Mouse (Mus musculus): ENCODE results near the gene Efcab1. TPM values are rescaled to one million over a fixed set of nuclear protein-coding genes. Genes with fewer than 3 reads are reported as not detected.
"Not testable (repeated sequence)": the region's sequence is repeated elsewhere in the genome, so short reads cannot be mapped to it uniquely, and the experiment has no call there.

Efcab1 gene
- polyA plus RNA-seq (2011; ENCODE audit: insufficient read length, low read depth, missing spikeins) = 0.18 and 0.84 TPM in 2 replicates

GRCm38 (mm10) chr16:14906393-14907100 lies at the start of gene Efcab1:
Gene Efcab1 (plus strand): TSS chr16:14906606.
- Histone ChIP-seq H3K4me1 (ENCODE audit: control insufficient read depth, insufficient read depth, low read length) (no peaks in the 10 kb centered on the region), H3K27ac (ENCODE audit: insufficient read depth, low read length) (no peak within 1 kb of the TSS), H3K4me3 (ENCODE audit: insufficient read depth, low read length) (no peak within 1 kb of the TSS)
- no peak for TF ChIP-seq POLR2A (IDR thresholded peaks at IDR 0.05; ENCODE audit: low read depth, low read length)

DNA sequence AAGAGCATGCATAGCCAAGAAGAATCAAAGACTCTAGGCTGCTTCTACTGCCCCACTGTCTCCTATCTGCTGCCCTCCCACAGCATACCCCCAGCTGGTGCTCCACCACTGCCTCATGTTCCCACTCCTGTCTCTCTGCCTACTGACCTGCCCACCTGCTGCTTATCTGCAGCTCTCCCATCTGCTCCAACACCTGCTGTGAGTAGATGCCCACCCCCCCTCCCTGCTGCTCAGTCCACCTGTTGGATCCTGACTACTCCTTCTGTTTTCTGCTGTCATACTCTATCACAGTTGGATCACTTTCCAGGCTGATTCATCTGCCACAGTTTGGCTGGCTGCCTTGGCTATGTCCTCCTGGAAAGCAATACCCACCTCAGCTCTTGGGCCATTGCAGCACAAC lies 47.0 kb upstream of the Efcab1 start:
- H3K4me3 ChIP-seq (ENCODE audit: insufficient read depth, low read length) = no peak overlapping the region
- H3K4me1 ChIP-seq (ENCODE audit: control insufficient read depth, insufficient read depth, low read length) = no peaks in the 10 kb centered on the region
- H3K27ac ChIP-seq (ENCODE audit: insufficient read depth, low read length) = no peak overlapping the region
- TF ChIP-seq POLR2A (IDR thresholded peaks at IDR 0.05; ENCODE audit: low read depth, low read length) (no peak), CTCF (IDR thresholded peaks at IDR 0.05; ENCODE audit: borderline replicate concordance, insufficient read depth, low read length) (no peak)

GRCm38 (mm10) chr16:14884916-14885315 lies 21.5 kb upstream of the Efcab1 start:
- Histone ChIP-seq H3K27ac (ENCODE audit: insufficient read depth, low read length) (peak overlapping the region; percentile 95), H3K4me3 (ENCODE audit: insufficient read depth, low read length) (no peak overlapping the region), H3K4me1 (ENCODE audit: control insufficient read depth, insufficient read depth, low read length) (peaks cover 5% of the 10 kb centered on the region; the same call in 1 of the 2 replicates)
- no peak for TF ChIP-seq POLR2A (IDR thresholded peaks at IDR 0.05; ENCODE audit: low read depth, low read length)
- no peak for TF ChIP-seq CTCF (IDR thresholded peaks at IDR 0.05; ENCODE audit: borderline replicate concordance, insufficient read depth, low read length)

DNA sequence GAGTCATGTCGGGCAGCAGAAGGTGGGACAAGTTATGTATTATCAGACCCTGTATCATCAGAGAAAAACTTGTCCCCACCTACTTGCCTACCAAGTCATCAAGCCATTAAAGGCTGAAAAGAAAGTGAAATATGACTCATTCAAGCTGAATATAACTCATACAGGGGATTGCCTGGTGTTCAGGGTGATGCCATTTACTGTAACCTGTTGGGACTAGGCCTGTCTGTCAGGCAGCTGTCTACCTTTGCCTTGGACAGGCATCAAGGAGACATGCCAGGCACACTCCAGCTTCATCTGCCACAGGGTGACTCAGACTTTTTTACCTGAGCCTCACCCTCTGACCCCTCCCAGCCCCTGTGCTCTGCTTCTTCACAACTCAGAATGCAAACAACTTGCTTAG lies 21.0 kb upstream of the Efcab1 start:
- TF ChIP-seq CTCF (IDR thresholded peaks at IDR 0.05; ENCODE audit: borderline replicate concordance, insufficient read depth, low read length) (no peak), POLR2A (IDR thresholded peaks at IDR 0.05; ENCODE audit: low read depth, low read length) (no peak)
- peaks cover 5% of the 10 kb centered on the region; the same call in 1 of the 2 replicates for H3K4me1 ChIP-seq (ENCODE audit: control insufficient read depth, insufficient read depth, low read length)
- H3K27ac ChIP-seq (ENCODE audit: insufficient read depth, low read length) = peak overlapping the region; percentile 95
- no peak overlapping the region for H3K4me3 ChIP-seq (ENCODE audit: insufficient read depth, low read length)

DNA sequence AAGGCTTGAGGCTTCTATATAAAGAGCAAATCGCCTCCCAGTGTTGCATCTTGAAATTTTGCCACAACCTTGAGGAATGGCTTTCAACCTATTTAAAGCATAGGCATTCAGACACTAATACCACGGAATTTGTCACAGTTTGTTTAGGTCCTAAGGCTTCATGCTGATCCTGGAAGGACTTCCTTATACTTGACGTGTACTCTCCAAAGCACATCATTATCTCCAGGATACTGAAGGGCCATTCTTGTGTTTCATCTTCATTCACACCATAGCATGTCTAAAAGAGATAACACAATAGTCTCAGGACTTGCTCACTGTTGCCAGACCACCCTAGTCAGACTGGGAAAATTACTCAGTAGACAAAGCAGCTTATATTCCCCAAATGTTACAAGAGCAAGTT lies 13.9 kb upstream of the Efcab1 start:
- Histone ChIP-seq H3K27ac (ENCODE audit: insufficient read depth, low read length) (no peak overlapping the region), H3K4me3 (ENCODE audit: insufficient read depth, low read length) (no peak overlapping the region), H3K4me1 (ENCODE audit: control insufficient read depth, insufficient read depth, low read length) (no peaks in the 10 kb centered on the region)
- TF ChIP-seq CTCF (IDR thresholded peaks at IDR 0.05; ENCODE audit: borderline replicate concordance, insufficient read depth, low read length) (no peak), POLR2A (IDR thresholded peaks at IDR 0.05; ENCODE audit: low read depth, low read length) (no peak)

DNA sequence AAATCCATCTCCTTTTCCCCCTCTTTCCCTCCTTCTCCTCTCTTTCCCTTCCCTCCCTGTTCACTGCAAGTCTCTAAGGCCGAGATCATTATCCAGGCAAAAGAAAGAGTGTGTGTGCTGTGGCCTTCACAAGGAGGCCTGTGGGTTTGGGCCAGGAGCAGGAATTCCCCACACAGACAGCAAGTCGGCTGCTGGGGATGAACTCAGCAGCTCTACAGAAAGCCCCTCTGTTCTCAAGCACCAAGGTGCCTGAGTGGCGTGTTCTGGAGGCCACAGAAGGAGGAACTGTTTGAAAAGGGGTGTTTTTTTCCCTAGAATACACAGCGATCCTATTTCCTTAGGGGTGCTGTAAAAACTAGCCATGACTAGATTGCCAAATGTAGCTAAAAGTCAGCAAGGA lies 12.5 kb upstream of the Efcab1 start:
- no peak for TF ChIP-seq POLR2A (IDR thresholded peaks at IDR 0.05; ENCODE audit: low read depth, low read length)
- TF ChIP-seq CTCF (IDR thresholded peaks at IDR 0.05; ENCODE audit: borderline replicate concordance, insufficient read depth, low read length) = no peak
- Histone ChIP-seq H3K27ac (ENCODE audit: insufficient read depth, low read length) (no peak overlapping the region), H3K4me1 (ENCODE audit: control insufficient read depth, insufficient read depth, low read length) (no peaks in the 10 kb centered on the region), H3K4me3 (ENCODE audit: insufficient read depth, low read length) (no peak overlapping the region)

- TF ChIP-seq POLR2A (IDR thresholded peaks at IDR 0.05; ENCODE audit: low read depth, low read length) = no peak
- no peak for TF ChIP-seq CTCF (IDR thresholded peaks at IDR 0.05; ENCODE audit: borderline replicate concordance, insufficient read depth, low read length)
- Histone ChIP-seq H3K27ac (ENCODE audit: insufficient read depth, low read length) (no peak overlapping the region), H3K4me1 (ENCODE audit: control insufficient read depth, insufficient read depth, low read length) (no peaks in the 10 kb centered on the region), H3K4me3 (ENCODE audit: insufficient read depth, low read length) (no peak overlapping the region)
Observed at GRCm38 (mm10) chr16:14894713-14895112, 11.7 kb upstream of the Efcab1 start.

DNA sequence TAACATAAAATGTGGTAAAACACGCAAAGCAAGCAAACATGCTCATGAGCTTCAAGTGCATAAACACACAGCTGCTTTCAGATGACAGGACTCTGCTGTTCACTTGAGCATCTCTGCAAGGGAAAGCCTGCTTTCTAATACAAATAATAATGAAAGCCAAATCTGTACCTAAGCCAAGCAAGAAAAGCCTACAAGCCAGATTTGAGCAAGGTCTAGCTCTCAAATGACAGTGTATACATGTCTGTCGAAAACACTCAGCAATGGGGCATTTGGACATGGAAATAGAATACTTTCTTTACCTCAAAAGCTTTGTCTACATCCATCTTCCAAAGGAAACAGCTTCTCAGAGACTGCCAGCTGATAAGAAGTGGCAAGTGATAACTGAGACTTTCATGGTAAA lies 10.9 kb upstream of the Efcab1 start:
- no peak overlapping the region for H3K27ac ChIP-seq (ENCODE audit: insufficient read depth, low read length)
- H3K4me1 ChIP-seq (ENCODE audit: control insufficient read depth, insufficient read depth, low read length) = no peaks in the 10 kb centered on the region
- TF ChIP-seq POLR2A (IDR thresholded peaks at IDR 0.05; ENCODE audit: low read depth, low read length) (no peak), CTCF (IDR thresholded peaks at IDR 0.05; ENCODE audit: borderline replicate concordance, insufficient read depth, low read length) (no peak)
- no peak overlapping the region for H3K4me3 ChIP-seq (ENCODE audit: insufficient read depth, low read length)

GRCm38 (mm10) chr16:14930711-14931110 lies 24.3 kb downstream of the Efcab1 start:
- H3K4me1 ChIP-seq (ENCODE audit: control insufficient read depth, insufficient read depth, low read length); H3K4me3 ChIP-seq (ENCODE audit: insufficient read depth, low read length); H3K27ac ChIP-seq (ENCODE audit: insufficient read depth, low read length): not testable (repeated sequence)

DNA sequence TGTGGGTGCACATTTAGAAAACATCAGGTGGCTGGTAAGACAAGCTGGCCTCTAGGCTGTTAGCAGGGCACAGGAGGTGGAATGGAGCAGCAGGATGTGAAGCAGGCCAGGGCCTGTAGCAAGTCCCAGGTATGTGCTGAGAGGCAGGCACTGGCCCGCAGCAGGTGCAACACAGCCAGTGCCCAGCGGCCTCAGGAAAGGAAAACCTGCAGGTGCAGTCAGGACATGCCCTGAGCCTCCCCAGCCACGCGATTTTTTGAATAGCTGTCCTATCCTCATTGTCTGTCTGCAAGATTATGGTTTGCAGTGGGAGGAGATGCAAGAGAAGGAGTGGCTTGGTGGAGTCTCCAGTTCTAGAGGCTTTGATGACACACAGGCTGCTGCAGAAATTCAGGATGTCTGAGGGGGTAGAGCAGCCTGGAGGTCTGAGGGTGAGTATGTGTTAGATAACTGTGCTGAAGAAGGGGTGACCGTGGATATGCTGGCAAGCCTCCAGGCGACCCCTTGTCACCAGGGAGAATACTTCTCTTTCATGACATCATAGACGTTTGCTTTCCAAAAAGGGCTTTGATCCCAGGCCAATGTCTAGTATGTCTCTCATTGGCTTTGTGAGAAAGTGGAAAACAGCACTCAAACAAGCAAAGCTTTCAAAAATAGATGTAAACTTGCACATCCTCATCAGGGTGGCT lies 30.2 kb downstream of the Efcab1 start:
- H3K4me1 ChIP-seq (ENCODE audit: control insufficient read depth, insufficient read depth, low read length); H3K27ac ChIP-seq (ENCODE audit: insufficient read depth, low read length); H3K4me3 ChIP-seq (ENCODE audit: insufficient read depth, low read length): not testable (repeated sequence)

Measured in embryonic fibroblast, embryonic 13.5 days (primary cell).